Mouse (Mus musculus) neural tube, embryonic 12.5 days (tissue): ENCODE measurements around the gene Etv6. TPM values are rescaled to one million over a fixed set of nuclear protein-coding genes. Genes with fewer than 3 reads are reported as not detected.

Experiments
- ATAC-seq: fragments of 200-750 bp; cut with Nextera tagmentation; 2 replicates; pipeline ENCODE4 v1.8.0; 2017; ENCODE audit warnings: low read depth, mild to moderate bottlenecking, moderate TSS enrichment, moderate library complexity; ENCODE audit not compliant: low FRiP score
- H3K27ac ChIP-seq: fragments of 300-500 bp; sonication (generic); 2 replicates; pipeline ENCODE4 v1.5.1; 2016
- H3K27me3 ChIP-seq: fragments of 300-500 bp; sonication (generic); replicated peaks from 2 replicates; pipeline ENCODE4 v1.6.1; 2016; ENCODE audit warnings: mild to moderate bottlenecking
- H3K36me3 ChIP-seq: fragments of 300-500 bp; sonication (generic); 2 replicates; pipeline ENCODE4 v1.6.1; 2016; ENCODE audit warnings: mild to moderate bottlenecking
- H3K4me1 ChIP-seq: fragments of 300-500 bp; sonication (generic); 2 replicates; pipeline ENCODE4 v1.6.1; 2016
- H3K4me2 ChIP-seq: fragments of 300-500 bp; sonication (generic); replicated peaks from 2 replicates; pipeline ENCODE4 v1.6.1; 2016; ENCODE audit warnings: mild to moderate bottlenecking
- H3K4me3 ChIP-seq: fragments of 300-500 bp; sonication (generic); 2 replicates; pipeline ENCODE4 v1.5.1; 2016
- H3K9ac ChIP-seq: fragments of 300-500 bp; sonication (generic); 2 replicates; pipeline ENCODE4 v1.6.1; 2016; ENCODE audit warnings: mild to moderate bottlenecking
- H3K9me3 ChIP-seq: fragments of 300-500 bp; sonication (generic); 2 replicates; pipeline ENCODE4 v1.6.1; 2016; ENCODE audit warnings: mild to moderate bottlenecking
- WGBS: fragments of 180-500 bp; shearing (Covaris S2); methylation state at CpG from one replicate; pipeline ENCODE4 v1.1.7; 2016; 5-methylcytosine and 5-hydroxymethylcytosine counted together
- polyA plus RNA-seq: library from polyadenylated mRNA; unstranded; fragments of >200 nt; fragmentation: Nextera tagmentation; extraction: Ambion mirVana; gene quantifications from 2 replicates; pipeline ENCODE4 v1.2.1, GENCODE M21; 2016

Etv6 gene
- polyA plus RNA-seq, 1 experiment from 2014 or later = 10.9 TPM

DNA sequence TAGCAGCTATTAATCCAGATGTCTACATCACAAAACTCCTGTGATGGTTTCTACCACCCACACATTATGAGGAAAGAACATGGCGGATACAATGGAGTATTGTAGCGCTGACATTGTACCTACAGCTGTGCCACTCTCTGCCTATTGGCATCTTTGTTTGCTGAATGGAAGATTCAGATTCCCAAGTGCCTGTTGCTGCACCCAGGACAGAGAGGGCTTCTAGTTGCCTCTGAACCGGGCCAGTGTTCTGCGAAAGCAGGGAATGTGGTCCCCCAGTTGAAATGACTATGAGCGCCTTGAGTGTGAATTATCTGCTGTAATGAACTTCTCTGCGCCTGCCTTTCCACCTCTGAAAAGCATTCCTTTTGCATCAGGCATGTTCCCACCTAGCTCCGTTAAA is 114.1 kb downstream of the Etv6 start:
- H3K36me3 ChIP-seq = no peaks in the 10 kb centered on the region
- 89% methylated on average over 7 of the region's 7 CpGs for WGBS
- ATAC-seq = no peak
- H3K4me2 ChIP-seq = no peak overlapping the region
- H3K9me3 ChIP-seq = no peaks in the 10 kb centered on the region
- no peaks in the 10 kb centered on the region for H3K27me3 ChIP-seq
- no peak overlapping the region for H3K27ac ChIP-seq
- H3K4me3 ChIP-seq = no peak overlapping the region
- no peak overlapping the region for H3K9ac ChIP-seq
- peaks cover 16% of the 10 kb centered on the region for H3K4me1 ChIP-seq

DNA sequence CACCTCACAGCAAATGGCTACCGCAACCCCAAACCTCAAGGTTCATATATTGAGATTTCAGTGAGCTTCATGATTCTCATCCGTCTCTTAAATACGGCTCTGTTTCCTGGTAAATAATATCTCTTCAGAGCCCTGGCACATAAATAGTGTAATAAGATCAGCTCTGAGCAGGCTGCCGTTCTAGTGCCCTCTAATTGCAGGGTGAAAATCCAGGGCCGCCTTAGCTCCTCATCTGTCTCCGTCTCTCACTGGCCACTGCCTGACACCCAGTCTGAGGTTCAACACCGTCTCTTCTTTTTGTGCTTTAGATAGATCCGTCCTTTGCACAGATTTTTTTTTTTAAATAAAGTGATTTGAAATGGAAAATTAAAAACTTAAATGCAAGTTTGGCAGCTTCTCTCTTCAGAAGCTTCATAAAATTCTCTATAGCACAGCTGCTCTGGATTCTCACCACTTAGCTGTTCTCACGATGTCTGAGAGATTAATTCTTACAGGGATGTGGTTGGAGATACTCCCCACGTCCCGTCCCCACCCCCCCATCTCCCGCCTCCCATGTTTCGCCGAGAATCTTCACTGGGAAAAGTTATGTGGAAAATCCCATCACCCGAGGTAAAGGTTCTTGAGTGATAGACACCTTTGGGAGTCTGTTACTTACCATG is 115.7 kb downstream of the Etv6 start:
- Histone ChIP-seq H3K36me3 (no peaks in the 10 kb centered on the region), H3K27me3 (no peaks in the 10 kb centered on the region), H3K4me3 (no peak overlapping the region), H3K4me1 (peaks cover 23% of the 10 kb centered on the region), H3K4me2 (no peak overlapping the region), H3K27ac (no peak overlapping the region), H3K9ac (no peak overlapping the region), H3K9me3 (no peaks in the 10 kb centered on the region)
- 77% methylated on average over 15 of the region's 15 CpGs for WGBS
- no peak for ATAC-seq

DNA sequence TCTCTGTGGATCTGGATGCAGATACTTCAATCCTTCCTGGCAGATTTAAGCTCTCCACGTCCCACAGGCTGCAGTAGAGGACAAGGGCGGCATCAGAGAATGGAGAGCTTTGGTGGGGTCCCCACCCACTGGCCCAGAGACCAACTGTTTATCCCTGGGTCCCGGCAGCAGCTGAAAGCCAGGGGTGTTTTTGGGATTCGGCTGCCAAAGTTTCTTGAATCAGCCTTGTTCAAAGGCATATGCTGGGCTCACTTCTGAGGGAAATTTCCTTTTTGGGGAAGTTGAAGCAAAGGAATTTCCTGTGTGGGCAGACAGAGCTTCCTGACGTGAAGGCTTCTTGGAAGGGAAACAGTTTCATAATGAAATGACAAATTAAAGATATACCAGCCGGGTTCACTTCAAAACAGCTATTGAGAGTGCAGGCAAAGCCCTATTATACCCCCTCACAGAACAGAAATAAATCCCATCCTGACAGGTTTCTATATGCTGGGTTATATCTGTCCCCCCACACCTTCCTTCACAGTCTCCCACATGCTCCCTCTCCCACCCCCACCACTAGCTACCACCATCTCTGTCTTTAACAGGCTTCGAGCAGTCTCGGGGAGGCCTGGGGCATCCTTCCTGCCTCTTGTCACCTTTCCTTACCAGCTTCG is 116.5 kb downstream of the Etv6 start:
- Histone ChIP-seq H3K4me2 (no peak overlapping the region), H3K27ac (no peak overlapping the region), H3K4me3 (no peak overlapping the region), H3K36me3 (no peaks in the 10 kb centered on the region), H3K9ac (no peak overlapping the region), H3K9me3 (no peaks in the 10 kb centered on the region), H3K27me3 (no peaks in the 10 kb centered on the region), H3K4me1 (peaks cover 31% of the 10 kb centered on the region)
- WGBS = 73% methylated on average over 9 of the region's 9 CpGs
- ATAC-seq = no peak

DNA sequence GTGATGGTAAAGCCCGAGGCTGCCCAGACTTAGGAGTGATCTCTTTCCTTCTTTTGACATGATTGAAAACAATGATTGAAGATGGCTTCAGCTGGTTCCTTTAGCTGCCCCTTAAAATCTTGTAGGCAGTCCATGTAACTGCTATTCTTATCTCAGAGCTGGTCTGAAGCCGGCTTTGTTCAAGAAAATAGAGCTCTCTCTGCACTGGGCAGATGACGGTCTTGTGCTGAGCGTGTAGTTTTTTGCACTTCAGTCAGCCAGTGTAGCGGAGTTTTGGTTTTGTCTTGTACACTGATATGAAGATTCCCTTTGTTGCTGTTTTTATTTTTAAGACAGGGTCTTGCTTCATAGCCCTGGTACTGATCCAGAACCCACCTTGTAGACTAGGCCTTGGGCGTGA is 117.0 kb downstream of the Etv6 start:
- no peak overlapping the region for H3K27ac ChIP-seq
- H3K9me3 ChIP-seq = no peaks in the 10 kb centered on the region
- no peak overlapping the region for H3K4me2 ChIP-seq
- H3K36me3 ChIP-seq = no peaks in the 10 kb centered on the region
- H3K27me3 ChIP-seq = no peaks in the 10 kb centered on the region
- H3K9ac ChIP-seq = no peak overlapping the region
- no peak overlapping the region for H3K4me3 ChIP-seq
- 82% methylated on average over 6 of the region's 6 CpGs for WGBS
- no peak for ATAC-seq
- H3K4me1 ChIP-seq = peaks cover 34% of the 10 kb centered on the region

DNA sequence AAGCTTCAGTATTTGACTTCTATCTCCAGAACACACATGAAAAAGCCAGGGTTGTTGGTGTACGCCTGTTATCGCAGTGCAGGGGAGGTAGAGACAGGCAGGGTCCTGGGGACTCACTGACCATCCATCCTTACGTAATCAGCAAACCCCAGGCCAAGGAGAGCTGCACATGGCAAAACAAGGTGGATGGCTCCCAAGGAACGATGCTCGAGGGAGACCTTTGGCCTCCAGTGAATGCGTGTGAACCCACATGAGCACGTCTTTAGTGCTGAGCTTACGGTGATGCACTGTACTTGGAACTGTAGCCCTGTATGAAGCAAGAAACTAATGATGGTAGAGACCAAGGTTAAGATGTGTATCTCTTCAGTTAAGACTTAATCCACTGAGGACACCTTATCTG is 119.2 kb downstream of the Etv6 start:
- H3K4me1 ChIP-seq = peaks cover 25% of the 10 kb centered on the region
- H3K9me3 ChIP-seq = no peaks in the 10 kb centered on the region
- H3K4me2 ChIP-seq = no peak overlapping the region
- no peak for ATAC-seq
- WGBS = 89% methylated on average over 8 of the region's 8 CpGs
- H3K36me3 ChIP-seq = no peaks in the 10 kb centered on the region
- H3K27me3 ChIP-seq = no peaks in the 10 kb centered on the region
- no peak overlapping the region for H3K9ac ChIP-seq
- H3K4me3 ChIP-seq = no peak overlapping the region
- no peak overlapping the region for H3K27ac ChIP-seq

DNA sequence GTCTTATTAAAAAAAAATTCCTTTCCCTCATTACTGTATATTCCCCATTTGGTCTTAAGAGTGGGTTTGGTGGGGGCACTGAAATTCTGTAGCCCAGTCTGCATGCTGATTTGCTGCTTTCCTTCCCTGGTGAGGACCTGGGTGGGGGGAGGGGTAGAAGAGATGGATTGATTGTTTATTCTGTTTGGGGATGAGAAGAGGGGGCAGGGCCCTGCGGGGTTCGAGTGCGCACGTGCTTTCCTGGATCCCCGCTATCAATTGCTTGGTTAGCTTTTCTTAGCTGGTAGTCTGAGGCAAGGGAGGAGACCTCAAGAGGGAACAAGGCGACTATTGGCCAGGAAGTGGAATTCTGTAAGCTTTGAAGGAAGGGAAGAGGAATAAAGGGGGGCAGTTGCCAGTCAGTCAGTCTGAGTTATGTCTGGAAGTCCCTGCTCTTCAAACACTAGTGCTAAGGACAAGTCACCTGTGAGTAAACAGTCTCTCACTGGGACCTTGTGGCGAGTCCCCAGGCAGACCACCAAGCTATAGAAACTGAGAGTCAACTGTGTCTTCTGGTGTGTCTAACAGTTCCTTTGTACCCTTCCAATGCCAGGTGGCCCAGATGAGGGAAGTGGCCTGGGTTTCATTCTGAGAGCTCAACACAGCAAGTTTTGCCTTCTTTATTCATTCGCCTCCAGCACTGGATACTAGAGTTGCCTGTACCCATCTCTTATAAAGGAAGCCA is 120.6 kb downstream of the Etv6 start:
- ATAC-seq = peak; percentile 46
- no peak overlapping the region for H3K27ac ChIP-seq
- H3K4me3 ChIP-seq = no peak overlapping the region
- no peak overlapping the region for H3K9ac ChIP-seq
- H3K36me3 ChIP-seq = no peaks in the 10 kb centered on the region
- no peaks in the 10 kb centered on the region for H3K9me3 ChIP-seq
- peak overlapping the region; percentile 27 for H3K4me2 ChIP-seq
- peaks cover 25% of the 10 kb centered on the region for H3K4me1 ChIP-seq
- no peaks in the 10 kb centered on the region for H3K27me3 ChIP-seq
- 27% methylated on average over 8 of the region's 8 CpGs for WGBS

DNA sequence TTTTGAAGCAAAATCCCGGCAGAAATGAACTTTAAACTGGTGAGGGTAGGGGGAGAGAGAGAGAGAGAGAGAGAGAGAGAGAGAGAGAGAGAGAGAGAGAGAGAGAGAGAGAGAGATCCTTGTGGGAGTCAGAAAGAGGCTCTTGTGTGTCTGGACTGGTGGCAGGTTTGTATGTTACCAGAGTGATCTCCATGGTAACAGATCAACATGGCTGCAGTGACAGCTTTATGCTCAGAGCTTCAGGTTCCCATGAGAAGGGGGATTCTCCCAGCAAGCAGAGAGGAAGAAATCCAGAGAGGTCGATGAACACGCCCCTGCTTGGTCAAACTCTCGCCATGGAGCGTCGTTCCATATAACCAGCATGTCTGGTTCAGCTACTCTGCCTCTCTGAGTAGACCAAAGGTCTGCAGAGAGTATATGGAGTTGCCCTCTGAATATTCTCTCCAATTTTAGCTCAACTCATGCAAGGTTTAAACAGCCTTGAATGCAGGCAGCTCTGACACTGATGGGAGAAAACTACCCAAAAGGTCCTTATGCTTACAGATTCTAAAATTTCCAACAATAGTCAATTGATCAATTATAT is 122.1 kb downstream of the Etv6 start:
- ATAC-seq = peak; percentile 81
- Histone ChIP-seq H3K4me2 (no peak overlapping the region), H3K9me3 (no peaks in the 10 kb centered on the region), H3K4me3 (no peak overlapping the region), H3K27me3 (no peaks in the 10 kb centered on the region), H3K4me1 (peaks cover 29% of the 10 kb centered on the region), H3K36me3 (no peaks in the 10 kb centered on the region), H3K27ac (no peak overlapping the region), H3K9ac (no peak overlapping the region)
- WGBS = 27% methylated on average over 6 of the region's 6 CpGs

DNA sequence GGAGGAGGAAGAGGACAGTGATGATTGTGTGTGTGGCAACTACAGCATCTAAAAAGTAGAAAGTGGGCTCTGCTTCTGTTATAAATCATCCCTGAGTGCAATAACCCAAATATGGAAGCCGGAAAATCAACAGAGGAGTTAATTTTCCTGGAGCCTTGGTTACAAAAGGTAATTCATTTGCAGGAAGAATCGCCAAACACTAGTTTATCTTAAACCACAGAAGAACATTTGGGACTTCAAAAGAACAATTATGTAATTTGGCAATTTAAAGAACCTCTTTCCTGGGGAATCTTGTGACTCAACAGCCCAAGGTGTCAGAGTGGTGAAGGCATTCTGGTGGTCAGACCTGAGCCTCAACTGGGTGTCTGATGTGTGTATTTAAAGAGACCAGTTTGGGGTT is 122.7 kb downstream of the Etv6 start:
- 72% methylated on average over 2 of the region's 2 CpGs for whole genome bisulfite sequencing
- ATAC-seq = no peak
- no peaks in the 10 kb centered on the region for H3K36me3 ChIP-seq
- H3K9ac ChIP-seq = no peak overlapping the region
- no peaks in the 10 kb centered on the region for H3K27me3 ChIP-seq
- H3K4me1 ChIP-seq = peaks cover 29% of the 10 kb centered on the region
- H3K4me3 ChIP-seq = no peak overlapping the region
- H3K27ac ChIP-seq = no peak overlapping the region
- H3K4me2 ChIP-seq = no peak overlapping the region
- H3K9me3 ChIP-seq = no peaks in the 10 kb centered on the region

DNA sequence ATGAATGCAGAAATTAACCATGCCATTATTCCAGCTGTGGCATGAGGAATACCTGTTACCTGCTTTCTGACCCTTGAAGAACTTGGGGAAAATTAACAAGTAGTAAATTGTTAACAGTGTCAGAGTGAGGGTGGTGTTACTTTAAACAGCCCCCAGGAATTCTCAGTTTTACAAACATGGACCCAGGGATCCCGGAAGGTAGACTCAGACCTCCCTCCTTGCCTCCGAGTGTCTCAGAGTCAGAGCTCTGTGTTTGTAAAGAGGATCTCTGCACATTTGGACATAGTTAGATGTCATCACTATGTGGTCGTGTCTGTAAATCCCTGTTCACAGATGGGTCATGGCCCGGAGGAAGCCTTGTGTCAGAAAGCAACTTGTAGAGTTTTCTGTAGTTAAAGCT is 124.2 kb downstream of the Etv6 start:
- no peak overlapping the region for H3K27ac ChIP-seq
- no peak for ATAC-seq
- H3K4me1 ChIP-seq = peaks cover 29% of the 10 kb centered on the region
- no peaks in the 10 kb centered on the region for H3K9me3 ChIP-seq
- no peak overlapping the region for H3K4me2 ChIP-seq
- no peaks in the 10 kb centered on the region for H3K27me3 ChIP-seq
- H3K36me3 ChIP-seq = no peaks in the 10 kb centered on the region
- no peak overlapping the region for H3K4me3 ChIP-seq
- no peak overlapping the region for H3K9ac ChIP-seq
- WGBS = 83% methylated on average over 4 of the region's 4 CpGs

DNA sequence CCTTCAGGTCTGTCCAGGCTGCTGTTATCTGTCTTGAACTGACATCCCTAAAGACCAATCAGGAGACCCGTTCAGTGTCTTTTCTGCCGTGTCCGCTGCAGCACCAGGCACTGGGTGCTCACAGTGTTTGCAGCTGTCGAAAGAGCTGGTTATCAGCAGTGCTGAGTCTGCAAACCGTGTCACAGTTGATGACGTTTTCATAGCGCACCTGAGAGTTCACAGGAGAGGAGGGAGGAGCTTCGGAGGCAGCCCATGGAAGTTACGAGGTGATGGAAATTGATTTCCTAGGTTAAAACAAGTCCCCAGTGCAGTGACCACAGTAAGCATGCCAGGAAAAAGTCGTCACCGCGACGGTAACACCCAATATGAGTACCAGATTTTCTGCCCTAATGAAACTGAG is 125.5 kb downstream of the Etv6 start:
- H3K9me3 ChIP-seq = no peaks in the 10 kb centered on the region
- ATAC-seq = no peak
- no peak overlapping the region for H3K4me3 ChIP-seq
- no peak overlapping the region for H3K9ac ChIP-seq
- H3K4me1 ChIP-seq = peaks cover 23% of the 10 kb centered on the region
- WGBS = 74% methylated on average over 13 of the region's 13 CpGs
- H3K36me3 ChIP-seq = no peaks in the 10 kb centered on the region
- no peaks in the 10 kb centered on the region for H3K27me3 ChIP-seq
- no peak overlapping the region for H3K4me2 ChIP-seq
- H3K27ac ChIP-seq = no peak overlapping the region

DNA sequence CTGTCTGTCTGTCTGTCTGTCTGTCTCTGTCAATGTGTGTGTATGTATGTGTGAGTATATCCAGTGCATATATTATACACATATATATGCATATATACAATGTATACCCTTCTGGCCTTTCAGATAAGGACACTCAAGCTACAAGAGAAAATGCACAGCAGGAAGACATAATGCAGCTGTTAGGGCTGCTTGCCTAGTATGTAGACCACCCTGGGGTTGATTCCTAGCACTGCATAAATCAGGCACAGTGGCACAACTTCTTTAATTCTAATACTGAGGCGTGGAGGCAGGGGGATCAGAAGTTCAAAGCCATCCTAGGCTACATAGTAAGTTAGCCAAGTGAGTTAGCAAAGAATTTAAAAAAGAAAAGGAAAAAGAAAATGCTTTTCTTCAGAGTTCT is 127.8 kb downstream of the Etv6 start:
- Histone ChIP-seq H3K27me3 (no peaks in the 10 kb centered on the region), H3K36me3 (no peaks in the 10 kb centered on the region), H3K4me1 (0 out of 2 replicates have a peak, but pooled peaks cover 4% of the 10 kb centered on the region), H3K9me3 (no peaks in the 10 kb centered on the region), H3K9ac (no peak overlapping the region), H3K4me2 (no peak overlapping the region), H3K4me3 (no peak overlapping the region), H3K27ac (no peak overlapping the region)
- WGBS = 88% methylated on average over 1 of the region's 1 CpGs
- ATAC-seq = no peak

DNA sequence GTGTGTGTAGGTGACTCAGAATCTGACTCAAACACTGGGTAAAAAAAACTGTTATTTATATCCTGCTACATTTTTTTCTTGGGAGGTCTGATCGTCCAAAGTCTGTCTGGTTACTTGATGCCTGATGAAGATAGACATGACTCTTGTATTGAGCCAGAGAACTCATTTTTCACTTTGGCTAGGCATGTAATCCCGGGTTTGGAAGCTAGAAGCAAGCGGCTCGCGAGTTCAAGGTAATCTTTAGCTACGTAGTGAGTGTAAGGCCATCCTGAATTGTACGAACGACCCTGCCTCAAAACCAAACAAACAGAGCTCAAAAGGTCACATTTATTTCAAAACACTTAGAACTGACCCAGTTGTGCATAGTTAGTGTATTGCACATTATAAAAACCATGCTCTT is 128.9 kb downstream of the Etv6 start:
- 79% methylated on average over 8 of the region's 8 CpGs for WGBS
- Histone ChIP-seq H3K9ac (no peak overlapping the region), H3K27me3 (no peaks in the 10 kb centered on the region), H3K4me3 (no peak overlapping the region), H3K4me2 (no peak overlapping the region), H3K36me3 (no peaks in the 10 kb centered on the region), H3K27ac (no peak overlapping the region), H3K9me3 (no peaks in the 10 kb centered on the region), H3K4me1 (0 out of 2 replicates have a peak, but pooled peaks cover 4% of the 10 kb centered on the region)
- ATAC-seq = no peak
